Mouse (Mus musculus) left cerebral cortex, adult 18-20 months (tissue): ENCODE results near the gene Gpr141. TPM values are rescaled to one million over a fixed set of nuclear protein-coding genes. Genes with fewer than 3 reads are reported as not detected.

Experiments used
- DNase-seq, 2 experiments: peaks; one replicate each; pipeline ENCODE4 v3.0.0; 2021 to 2022; ENCODE audit warnings: low spot score in 2 of 2, mixed read lengths in 1 of 2
- total RNA-seq, 2 experiments: library from RNA; stranded (reverse); gene quantifications; 2 replicates each; pipeline ENCODE4 v1.2.3; 2021

Gpr141 gene
- total RNA-seq, 2 experiments from 2014 or later = not detected

GRCm38 (mm10) chr13:19734597-19734996, 89.5 kb downstream of the Gpr141 start:
- no peak for DNase-seq

GRCm38 (mm10) chr13:19730826-19731225, 93.2 kb downstream of the Gpr141 start:
- no peak for DNase-seq

GRCm38 (mm10) chr13:19718954-19719353, 105.1 kb downstream of the Gpr141 start:
- DNase-seq = no peak

- DNase-seq = no peak
Measured at GRCm38 (mm10) chr13:19717201-19717600, 106.9 kb downstream of the Gpr141 start.

GRCm38 (mm10) chr13:19703806-19704205, 120.3 kb downstream of the Gpr141 start:
- DNase-seq = no peak

GRCm38 (mm10) chr13:19701443-19702078, 122.5 kb downstream of the Gpr141 start:
- peak; percentile 61 to 63 for DNase-seq

GRCm38 (mm10) chr13:19700733-19701442, 123.2 kb downstream of the Gpr141 start:
- DNase-seq = no peak

Other genes with a start within 250 kb of the Gpr141 start
- gene Epdr1, start 204.3 kb downstream of the Gpr141 start, total RNA-seq = 100 to 1,000 TPM; 108 to 116 TPM
- gene Sfrp4, start 201.2 kb downstream of the Gpr141 start, total RNA-seq = 1 to 10 TPM; 1.3 to 1.5 TPM
- gene Nme8, start 126.5 kb downstream of the Gpr141 start, total RNA-seq = not detected